8 mouse cellular contexts compared by ENCODE assay signal in genomic region chr10:11081611-11082398, GRCm38 (mm10). TPM values are rescaled to one million over a fixed set of nuclear protein-coding genes. Genes with fewer than 3 reads are reported as not detected.
DNase-seq lines count a peak whose midpoint lies in the region; ATAC-seq and TF ChIP-seq lines count a peak whose summit lies in the region.

TSS of gene Grm1 (minus strand) at chr10:11082356.

- no peak for ATAC-seq in liver, postnatal 0 days
- no peak for ATAC-seq in liver, embryonic 12.5 days
- peak; percentile 84 for ATAC-seq in forebrain, embryonic 16.5 days
- peak; percentile 86 for ATAC-seq in midbrain, embryonic 13.5 days
- no peak for ATAC-seq in activated CD4-positive, CD25-positive, alpha-beta regulatory T cell, adult 4 months

- WGBS in liver, postnatal 0 days (ENCODE audit: insufficient replicate concordance): 6% methylated on average over 24 of the region's 32 CpGs
- WGBS in liver, embryonic 12.5 days (ENCODE audit: insufficient replicate concordance): 6% methylated on average over 29 of the region's 32 CpGs
- WGBS in forebrain, embryonic 16.5 days: 2% methylated on average over 32 of the region's 32 CpGs
- 1% methylated on average over 32 of the region's 32 CpGs for WGBS in midbrain, embryonic 13.5 days

- TF ChIP-seq CTCF in liver, postnatal 0 days (IDR thresholded peaks at IDR 0.05; ENCODE audit: low read depth): no peak

- H3K9me3 ChIP-seq in liver, postnatal 0 days (ENCODE audit: low read length): no peaks in the 10 kb centered on the region
- H3K9me3 ChIP-seq in liver, embryonic 12.5 days (replicated peaks): no peaks in the 10 kb centered on the region
- no peaks in the 10 kb centered on the region for H3K9me3 ChIP-seq in forebrain, embryonic 16.5 days (ENCODE audit: control insufficient read depth, low read length)
- H3K9me3 ChIP-seq in midbrain, embryonic 13.5 days: no peaks in the 10 kb centered on the region

- no peaks in the 10 kb centered on the region for H3K36me3 ChIP-seq in liver, postnatal 0 days (replicated peaks; ENCODE audit: insufficient read depth, low read length)
- H3K36me3 ChIP-seq in liver, embryonic 12.5 days: no peaks in the 10 kb centered on the region
- no peaks in the 10 kb centered on the region for H3K36me3 ChIP-seq in forebrain, embryonic 16.5 days (ENCODE audit: control insufficient read depth, insufficient read depth)
- H3K36me3 ChIP-seq in midbrain, embryonic 13.5 days: no peaks in the 10 kb centered on the region

- no peak within 1 kb of the TSS for H3K4me2 ChIP-seq in liver, postnatal 0 days (ENCODE audit: low read depth, low read length)
- no peak within 1 kb of the TSS for H3K4me2 ChIP-seq in liver, embryonic 12.5 days
- peak within 1 kb of the TSS; percentile 66 for H3K4me2 ChIP-seq in forebrain, embryonic 16.5 days (ENCODE audit: low read length)
- H3K4me2 ChIP-seq in midbrain, embryonic 13.5 days (replicated peaks): peak within 1 kb of the TSS; percentile 63

- H3K27me3 ChIP-seq in liver, postnatal 0 days (ENCODE audit: insufficient read depth, low read length): peaks cover 28% of the 10 kb centered on the region
- peaks cover 40% of the 10 kb centered on the region for H3K27me3 ChIP-seq in liver, embryonic 12.5 days (replicated peaks)
- peaks cover 17% of the 10 kb centered on the region for H3K27me3 ChIP-seq in forebrain, embryonic 16.5 days (replicated peaks; ENCODE audit: control insufficient read depth, insufficient read depth, low read length)
- peaks cover 34% of the 10 kb centered on the region for H3K27me3 ChIP-seq in midbrain, embryonic 13.5 days

- peak; percentile 12 for DNase-seq in liver, postnatal 0 days
- peak; percentile 86 for DNase-seq in cerebellum, adult 11-12 months
- DNase-seq in hindlimb bud, embryonic 11.5 days (ENCODE audit: extremely low spot score, low read depth, low spot score): peak; percentile 41
- no peak for DNase-seq in spleen, postnatal 14 days (ENCODE audit: low spot score in 2 of 2)

- no peaks in the 10 kb centered on the region for H3K4me1 ChIP-seq in liver, postnatal 0 days (ENCODE audit: insufficient read depth)
- H3K4me1 ChIP-seq in liver, embryonic 12.5 days: no peaks in the 10 kb centered on the region
- H3K4me1 ChIP-seq in forebrain, embryonic 16.5 days (replicated peaks; ENCODE audit: control insufficient read depth, insufficient read depth, low read length): peaks cover 10% of the 10 kb centered on the region; the same call in 1 of the 2 replicates
- peaks cover 19% of the 10 kb centered on the region for H3K4me1 ChIP-seq in midbrain, embryonic 13.5 days (replicated peaks)

- no peak for TF ChIP-seq EP300 in liver, postnatal 0 days (IDR thresholded peaks at IDR 0.05; ENCODE audit: low read depth)

- no peak within 1 kb of the TSS for H3K4me3 ChIP-seq in liver, postnatal 0 days (ENCODE audit: low read depth, low read length)
- no peak within 1 kb of the TSS for H3K4me3 ChIP-seq in liver, embryonic 12.5 days
- peak within 1 kb of the TSS; percentile 54 for H3K4me3 ChIP-seq in forebrain, embryonic 16.5 days (replicated peaks; ENCODE audit: low read length)
- peak within 1 kb of the TSS; percentile 40 for H3K4me3 ChIP-seq in midbrain, embryonic 13.5 days (replicated peaks)

- H3K27ac ChIP-seq in liver, postnatal 0 days (ENCODE audit: low read depth): no peak within 1 kb of the TSS
- H3K27ac ChIP-seq in liver, embryonic 12.5 days: no peak within 1 kb of the TSS
- no peak within 1 kb of the TSS for H3K27ac ChIP-seq in forebrain, embryonic 16.5 days (ENCODE audit: low read length)
- H3K27ac ChIP-seq in midbrain, embryonic 13.5 days: no peak within 1 kb of the TSS

- no peak within 1 kb of the TSS for H3K9ac ChIP-seq in liver, postnatal 0 days (replicated peaks)
- no peak within 1 kb of the TSS for H3K9ac ChIP-seq in liver, embryonic 12.5 days
- peak within 1 kb of the TSS; percentile 49 for H3K9ac ChIP-seq in forebrain, embryonic 16.5 days (replicated peaks; ENCODE audit: low read depth, low read length)
- peak within 1 kb of the TSS; percentile 64 for H3K9ac ChIP-seq in midbrain, embryonic 13.5 days (replicated peaks)

RNA-seq across cellular contexts. Expression of gene Grm1, which starts in this region (rescaled TPM):
- polyA plus RNA-seq in liver, postnatal 0 days (2015; fragmentation: Nextera tagmentation; extraction: Ambion mirVana): not detected in 2 replicates
- not detected in 2 replicates for polyA plus RNA-seq in liver, embryonic 12.5 days (2016; fragmentation: Nextera tagmentation; extraction: Ambion mirVana)
- 6.3 and 10.3 TPM in 2 replicates for polyA plus RNA-seq in forebrain, embryonic 16.5 days (2015; fragmentation: Nextera tagmentation; extraction: Ambion mirVana)
- polyA plus RNA-seq in midbrain, embryonic 13.5 days (2015; fragmentation: Nextera tagmentation; extraction: Ambion mirVana): 2.7 and 3.0 TPM in 2 replicates
- not detected for polyA plus RNA-seq in activated CD4-positive, CD25-positive, alpha-beta regulatory T cell, adult 4 months (2017; shearing (Covaris generic))

Comparison
In these comparisons a context has a peak if more than half of its experiments do, and no peak if none do; other contexts are left out.
1. Peak in DNase-seq in liver, postnatal 0 days; RNA of the gene not detected or under 1 TPM.
2. ATAC-seq: peak in forebrain, embryonic 16.5 days (single experiment) and midbrain, embryonic 13.5 days (single experiment); none in liver, postnatal 0 days (single experiment), liver, embryonic 12.5 days (single experiment) and activated CD4-positive, CD25-positive, alpha-beta regulatory T cell, adult 4 months (single experiment).
3. DNase-seq: peak in cerebellum, adult 11-12 months (single experiment) and hindlimb bud, embryonic 11.5 days (single experiment); none in spleen, postnatal 14 days (0 of 2).
4. H3K4me2 ChIP-seq: peak in forebrain, embryonic 16.5 days (single experiment) and midbrain, embryonic 13.5 days (single experiment); none in liver, postnatal 0 days (single experiment) and liver, embryonic 12.5 days (single experiment).
5. H3K4me3 ChIP-seq: peak in forebrain, embryonic 16.5 days (single experiment) and midbrain, embryonic 13.5 days (single experiment); none in liver, postnatal 0 days (single experiment) and liver, embryonic 12.5 days (single experiment).
6. H3K9ac ChIP-seq: peak in forebrain, embryonic 16.5 days (single experiment) and midbrain, embryonic 13.5 days (single experiment); none in liver, postnatal 0 days (single experiment) and liver, embryonic 12.5 days (single experiment).